Mouse (Mus musculus): ENCODE data around the gene Clec2d. TPM values are rescaled to one million over a fixed set of nuclear protein-coding genes. Genes with fewer than 3 reads are reported as not detected.
"Not testable (repeated sequence)": the region's sequence is repeated elsewhere in the genome, so short reads cannot be mapped to it uniquely, and the experiment has no call there.

The Clec2d gene
- total and polyA plus RNA-seq, 3 experiments, result 0.50 to 2.8 TPM; not detected in 1

DNA sequence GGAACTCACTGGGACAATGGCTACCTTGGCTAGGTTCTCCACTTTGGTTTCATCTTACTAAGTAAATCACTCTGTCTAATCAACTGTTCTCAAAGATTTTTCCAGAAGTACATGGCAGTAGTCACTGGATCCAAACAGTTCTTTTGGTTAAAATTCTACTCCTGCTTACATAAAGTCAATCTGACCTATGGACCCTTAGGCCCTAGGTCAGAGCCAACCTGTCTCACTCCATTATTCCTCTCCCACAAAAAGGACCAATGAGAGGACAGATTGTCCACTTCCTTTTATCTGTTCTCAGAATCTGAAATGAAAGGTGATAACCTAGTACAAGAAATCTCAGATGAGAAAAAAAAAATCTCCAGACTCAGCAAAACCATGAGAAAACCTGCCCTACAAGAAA lies 4.8 kb upstream of the Clec2d start (continued):
- no peak for TF ChIP-seq CTCF (IDR thresholded peaks at IDR 0.05 in 2 of 3, conservative IDR thresholded peaks at IDR 0.05 in 1 of 3; ENCODE audit: control insufficient read depth in 1 of 3, insufficient read depth in 1 of 3, low read depth in 2 of 3, low read length in 3 of 3, poor library complexity in 1 of 3, severe bottlenecking in 1 of 3)

DNA sequence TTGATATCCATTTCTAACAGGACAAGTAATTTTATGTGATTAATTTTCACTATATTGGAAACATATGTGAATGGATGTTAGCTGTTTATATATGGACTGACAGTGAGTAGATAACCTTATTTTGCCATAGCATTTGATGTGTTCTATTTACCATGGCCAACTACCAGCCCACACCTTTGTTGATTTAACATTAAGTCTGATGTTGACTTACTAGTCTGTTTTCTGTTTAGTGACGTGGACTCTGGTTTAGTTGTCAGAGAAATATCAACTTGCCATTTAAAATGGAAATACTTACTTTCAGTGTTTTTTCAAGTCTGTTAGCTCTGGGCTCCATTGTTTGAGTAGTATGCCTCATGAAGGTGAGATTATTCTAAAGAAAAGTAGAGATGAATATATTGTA lies 3.8 kb upstream of the Clec2d start:
- H3K27me3 ChIP-seq (ENCODE audit: control insufficient read depth in 1 of 2, insufficient read depth in 2 of 2, low read length in 2 of 2), result no peaks in the 10 kb centered on the region
- H3K79me2 ChIP-seq (ENCODE audit: control insufficient read depth, insufficient read depth, low read length, poor library complexity), result peaks cover 2% of the 10 kb centered on the region
- no peak overlapping the region for H3K27ac ChIP-seq (ENCODE audit: control insufficient read depth, low read depth, low read length)
- H3K36me3 ChIP-seq (ENCODE audit: control insufficient read depth in 1 of 2, insufficient read depth in 2 of 2, low read length in 2 of 2), result peaks cover 0 to 1% of the 10 kb centered on the region in 2 experiments; a peak in 2 of 4 replicates
- H3K9me3 ChIP-seq (replicated peaks; ENCODE audit: insufficient read depth, low read length), result no peaks in the 10 kb centered on the region
- H3K9ac ChIP-seq (ENCODE audit: control insufficient read depth, low read depth, low read length, poor library complexity, severe bottlenecking), result no peak overlapping the region
- TF ChIP-seq CHD2 (IDR thresholded peaks at IDR 0.05; ENCODE audit: low read length), result no peak
- no peak for TF ChIP-seq CTCF (IDR thresholded peaks at IDR 0.05 in 2 of 3, conservative IDR thresholded peaks at IDR 0.05 in 1 of 3; ENCODE audit: control insufficient read depth in 1 of 3, insufficient read depth in 1 of 3, low read depth in 2 of 3, low read length in 3 of 3, poor library complexity in 1 of 3, severe bottlenecking in 1 of 3)
- no peak for TF ChIP-seq MAX (IDR thresholded peaks at IDR 0.05; ENCODE audit: low read length)
- no peak for TF ChIP-seq JUND (IDR thresholded peaks at IDR 0.05; ENCODE audit: low read depth, low read length)
- H3K4me3 ChIP-seq (ENCODE audit: control insufficient read depth in 1 of 2, insufficient read depth in 1 of 2, low read depth in 2 of 2, low read length in 2 of 2), result no peak overlapping the region
- H3K4me1 ChIP-seq (ENCODE audit: control insufficient read depth in 1 of 2, insufficient read depth in 2 of 2, low read length in 2 of 2), result peaks cover 0 to 1% of the 10 kb centered on the region in 2 experiments; a peak in 2 of 4 replicates
- no peak for DNase-seq (ENCODE audit: low read depth, low spot score)

DNA sequence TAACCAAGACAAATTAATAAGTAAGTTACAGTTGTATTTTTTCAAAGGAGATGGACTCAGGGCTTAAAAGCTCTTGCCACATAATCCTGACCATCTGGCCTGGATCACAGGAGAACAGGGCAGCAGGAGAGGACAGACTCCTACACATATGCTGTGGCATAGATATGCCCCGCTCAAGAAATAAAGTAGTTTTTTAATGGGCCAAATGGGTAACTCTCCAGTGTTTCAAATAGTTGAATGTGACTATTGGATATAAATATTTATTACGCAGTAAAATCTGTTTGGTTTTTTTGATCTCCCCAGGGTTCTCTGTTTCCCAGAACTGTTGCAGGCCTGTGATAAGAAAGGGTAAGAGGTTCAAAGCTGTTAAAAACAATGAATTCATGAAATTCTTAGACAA lies 1.1 kb upstream of the Clec2d start:
- peaks cover 0 to 8% of the 10 kb centered on the region in 2 experiments; a peak in 2 of 4 replicates for H3K36me3 ChIP-seq (ENCODE audit: control insufficient read depth in 1 of 2, insufficient read depth in 2 of 2, low read length in 2 of 2)
- no peak for DNase-seq (ENCODE audit: low read depth, low spot score)
- H3K27me3 ChIP-seq (ENCODE audit: control insufficient read depth in 1 of 2, insufficient read depth in 2 of 2, low read length in 2 of 2), result no peaks in the 10 kb centered on the region
- H3K9ac ChIP-seq (ENCODE audit: control insufficient read depth, low read depth, low read length, poor library complexity, severe bottlenecking), result no peak overlapping the region
- H3K9me3 ChIP-seq (replicated peaks; ENCODE audit: insufficient read depth, low read length), result no peaks in the 10 kb centered on the region
- no peak overlapping the region for H3K4me3 ChIP-seq (ENCODE audit: control insufficient read depth in 1 of 2, insufficient read depth in 1 of 2, low read depth in 2 of 2, low read length in 2 of 2)
- H3K79me2 ChIP-seq (ENCODE audit: control insufficient read depth, insufficient read depth, low read length, poor library complexity), result peaks cover 3% of the 10 kb centered on the region
- no peak overlapping the region for H3K27ac ChIP-seq (ENCODE audit: control insufficient read depth, low read depth, low read length)
- peaks cover 0 to 7% of the 10 kb centered on the region in 2 experiments; a peak in 2 of 4 replicates for H3K4me1 ChIP-seq (ENCODE audit: control insufficient read depth in 1 of 2, insufficient read depth in 2 of 2, low read length in 2 of 2)
- no peak for TF ChIP-seq MXI1 (IDR thresholded peaks at IDR 0.05; ENCODE audit: low read depth, low read length)
- TF ChIP-seq RAD21 (IDR thresholded peaks at IDR 0.05; ENCODE audit: low read depth, low read length), result no peak
- no peak for TF ChIP-seq POLR2A (IDR thresholded peaks at IDR 0.05; ENCODE audit: control insufficient read depth in 1 of 2, insufficient read depth in 1 of 2, low read depth in 1 of 2, low read length in 2 of 2, poor library complexity in 1 of 2)

- not testable (repeated sequence) for H3K79me2 ChIP-seq (ENCODE audit: control insufficient read depth, insufficient read depth, low read length, poor library complexity); H3K27ac ChIP-seq (ENCODE audit: control insufficient read depth, low read depth, low read length); H3K36me3 ChIP-seq (ENCODE audit: control insufficient read depth in 1 of 2, insufficient read depth in 2 of 2, low read length in 2 of 2); H3K9ac ChIP-seq (ENCODE audit: control insufficient read depth, low read depth, low read length, poor library complexity, severe bottlenecking); H3K9me3 ChIP-seq (replicated peaks; ENCODE audit: insufficient read depth, low read length); H3K4me1 ChIP-seq (ENCODE audit: control insufficient read depth in 1 of 2, insufficient read depth in 2 of 2, low read length in 2 of 2); H3K4me3 ChIP-seq (ENCODE audit: control insufficient read depth in 1 of 2, insufficient read depth in 1 of 2, low read depth in 2 of 2, low read length in 2 of 2); DNase-seq (ENCODE audit: low read depth, low spot score); H3K27me3 ChIP-seq (ENCODE audit: control insufficient read depth in 1 of 2, insufficient read depth in 2 of 2, low read length in 2 of 2)
These were observed 584 bp upstream of the Clec2d start for GRCm38 (mm10) chr6:129179831-129180230.

DNA sequence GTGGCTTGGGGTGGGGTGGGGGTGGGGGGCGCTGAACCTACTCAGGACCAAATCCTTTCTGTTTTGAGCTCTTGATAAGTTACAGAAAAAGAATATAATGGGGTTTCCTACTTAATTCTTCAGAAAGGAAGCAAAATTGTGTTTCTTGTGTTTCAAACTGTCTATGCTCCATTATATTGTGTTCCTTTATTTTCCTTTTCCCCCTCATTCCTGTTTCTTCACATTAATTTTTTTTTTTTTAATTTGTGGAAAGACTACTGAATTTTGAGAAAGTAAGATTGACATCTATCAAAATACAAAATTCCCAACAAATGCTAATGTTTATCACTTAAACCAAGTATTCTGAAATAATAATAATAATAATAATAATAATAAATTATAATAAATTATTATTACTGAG lies 834 bp downstream of the Clec2d start:
- Histone ChIP-seq H3K36me3 (ENCODE audit: control insufficient read depth in 1 of 2, insufficient read depth in 2 of 2, low read length in 2 of 2) (peaks cover 3 to 8% of the 10 kb centered on the region in 2 experiments; a peak in 3 of 4 replicates), H3K27ac (ENCODE audit: control insufficient read depth, low read depth, low read length) (no peak overlapping the region), H3K9ac (ENCODE audit: control insufficient read depth, low read depth, low read length, poor library complexity, severe bottlenecking) (peak overlapping the region; percentile 74), H3K27me3 (ENCODE audit: control insufficient read depth in 1 of 2, insufficient read depth in 2 of 2, low read length in 2 of 2) (no peaks in the 10 kb centered on the region), H3K79me2 (ENCODE audit: control insufficient read depth, insufficient read depth, low read length, poor library complexity) (peaks cover 3% of the 10 kb centered on the region), H3K4me3 (ENCODE audit: control insufficient read depth in 1 of 2, insufficient read depth in 1 of 2, low read depth in 2 of 2, low read length in 2 of 2) (peak overlapping the region; percentile 61 to 82), H3K4me1 (ENCODE audit: control insufficient read depth in 1 of 2, insufficient read depth in 2 of 2, low read length in 2 of 2) (peaks cover 0 to 7% of the 10 kb centered on the region in 2 experiments; a peak in 2 of 4 replicates), H3K9me3 (replicated peaks; ENCODE audit: insufficient read depth, low read length) (no peaks in the 10 kb centered on the region)
- no peak for DNase-seq (ENCODE audit: low read depth, low spot score)
- no peak for TF ChIP-seq MAX (IDR thresholded peaks at IDR 0.05; ENCODE audit: low read length)
- TF ChIP-seq MAFK (IDR thresholded peaks at IDR 0.05; ENCODE audit: borderline replicate concordance, low read depth, low read length), result no peak
- TF ChIP-seq CHD1 (IDR thresholded peaks at IDR 0.05; ENCODE audit: low read depth, low read length), result no peak
- no peak for TF ChIP-seq ELF1 (IDR thresholded peaks at IDR 0.05; ENCODE audit: low read depth, low read length)
- no peak for TF ChIP-seq USF2 (IDR thresholded peaks at IDR 0.05; ENCODE audit: borderline replicate concordance in 1 of 2, insufficient read depth in 1 of 2, low read depth in 1 of 2, low read length in 2 of 2)
- no peak for TF ChIP-seq SMC3 (IDR thresholded peaks at IDR 0.05; ENCODE audit: low read depth, low read length)
- no peak for TF ChIP-seq TBP (IDR thresholded peaks at IDR 0.05; ENCODE audit: low read depth, low read length)
- no peak for TF ChIP-seq POLR2AphosphoS2 (IDR thresholded peaks at IDR 0.05; ENCODE audit: low read length)
- TF ChIP-seq ZNF384 (IDR thresholded peaks at IDR 0.05; ENCODE audit: low read depth, low read length), result no peak
- TF ChIP-seq MAZ (IDR thresholded peaks at IDR 0.05; ENCODE audit: low read depth, low read length), result no peak
- TF ChIP-seq POLR2A (IDR thresholded peaks at IDR 0.05; ENCODE audit: control insufficient read depth in 1 of 2, insufficient read depth in 1 of 2, low read depth in 1 of 2, low read length in 2 of 2, poor library complexity in 1 of 2), result no peak
- no peak for TF ChIP-seq ZKSCAN1 (IDR thresholded peaks at IDR 0.05; ENCODE audit: low read depth, low read length)
- no peak for TF ChIP-seq ZMIZ1 (IDR thresholded peaks at IDR 0.05; ENCODE audit: low read depth, low read length)
- TF ChIP-seq NELFE (IDR thresholded peaks at IDR 0.05; ENCODE audit: low read depth, low read length), result no peak
